Mouse (Mus musculus): ENCODE measurements at regions not wholly inside any gene's neighbourhood (a gene's known extent, or its start where the extent isn't known, plus 50 kb on each side); places are given as distances from the start of the nearest gene placed in this dataset.

- Histone ChIP-seq H3K79me2 (ENCODE audit: control insufficient read depth, insufficient read depth, low read length) (no peaks in the 10 kb centered on the region), H3K9ac (ENCODE audit: low read depth, low read length) (no peak overlapping the region), H3K36me3 (ENCODE audit: control insufficient read depth, insufficient read depth, low read length) (no peaks in the 10 kb centered on the region), H3K27ac (replicated peaks; ENCODE audit: insufficient read depth, low read depth, low read length) (no peak overlapping the region), H3K4me1 (ENCODE audit: control insufficient read depth, insufficient read depth, low read length) (no peaks in the 10 kb centered on the region), H3K4me3 (ENCODE audit: insufficient read depth, low read depth, low read length) (no peak overlapping the region), H3K27me3 (ENCODE audit: control insufficient read depth, insufficient read depth, low read length) (peaks cover 4% of the 10 kb centered on the region; the same call in 1 of the 2 replicates)
- no peak for TF ChIP-seq POLR2A (IDR thresholded peaks at IDR 0.05; ENCODE audit: extremely low read depth, insufficient read depth, low read length)
- DNase-seq (ENCODE audit: extremely low read depth, low read depth, low spot score) = no peak
- 92% methylated on average over 5 of the region's 5 CpGs for WGBS
These were observed 424.8 kb upstream of the Sall1 start for GRCm38 (mm10) chr8:89468782-89469220.

DNA sequence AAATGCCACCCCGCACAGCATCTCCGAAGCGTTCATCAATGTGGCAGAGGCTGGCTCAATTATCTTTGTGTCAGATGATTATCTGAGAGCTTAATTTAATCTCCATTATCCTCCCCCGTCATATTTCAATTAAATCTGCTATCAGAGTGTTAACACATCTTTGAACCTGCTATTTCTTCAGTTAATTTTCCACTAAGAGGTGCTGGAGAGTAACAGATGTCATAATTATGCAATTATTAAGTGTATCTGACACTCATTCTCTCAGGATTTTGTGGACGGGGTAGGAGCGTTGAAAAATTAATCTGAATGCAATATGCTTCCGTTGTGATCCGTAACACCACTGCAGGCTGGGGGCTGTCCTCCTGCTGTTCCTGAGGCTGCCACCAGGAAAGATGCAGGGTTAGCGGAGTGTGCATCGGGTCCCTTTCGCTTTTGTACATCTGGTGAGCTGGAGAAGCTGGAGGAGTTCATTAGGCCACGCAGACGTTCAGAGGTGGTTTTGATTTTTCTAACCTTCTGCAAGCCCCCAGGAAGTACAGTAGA, 421.3 kb upstream of the Sall1 start:
- H3K36me3 ChIP-seq (ENCODE audit: control insufficient read depth, insufficient read depth, low read length) = no peaks in the 10 kb centered on the region
- no peak overlapping the region for H3K4me3 ChIP-seq (ENCODE audit: insufficient read depth, low read depth, low read length)
- DNase-seq (ENCODE audit: extremely low read depth, low read depth, low spot score) = no peak
- H3K27ac ChIP-seq (replicated peaks; ENCODE audit: insufficient read depth, low read depth, low read length) = no peak overlapping the region
- H3K27me3 ChIP-seq (ENCODE audit: control insufficient read depth, insufficient read depth, low read length) = peaks cover 6% of the 10 kb centered on the region; the same call in 1 of the 2 replicates
- 90% methylated on average over 13 of the region's 13 CpGs for WGBS
- no peaks in the 10 kb centered on the region for H3K4me1 ChIP-seq (ENCODE audit: control insufficient read depth, insufficient read depth, low read length)
- no peak overlapping the region for H3K9ac ChIP-seq (ENCODE audit: low read depth, low read length)
- H3K79me2 ChIP-seq (ENCODE audit: control insufficient read depth, insufficient read depth, low read length) = no peaks in the 10 kb centered on the region
- TF ChIP-seq CTCF (IDR thresholded peaks at IDR 0.05; ENCODE audit: low read depth, low read length) (no peak), POLR2A (IDR thresholded peaks at IDR 0.05; ENCODE audit: extremely low read depth, insufficient read depth, low read length) (no peak)

- DNase-seq (ENCODE audit: extremely low read depth, low read depth, low spot score) = peak; percentile 57
- no peak overlapping the region for H3K4me3 ChIP-seq (ENCODE audit: insufficient read depth, low read depth, low read length)
- peaks cover 17% of the 10 kb centered on the region; the same call in 1 of the 2 replicates for H3K27me3 ChIP-seq (ENCODE audit: control insufficient read depth, insufficient read depth, low read length)
- H3K36me3 ChIP-seq (ENCODE audit: control insufficient read depth, insufficient read depth, low read length) = no peaks in the 10 kb centered on the region
- H3K79me2 ChIP-seq (ENCODE audit: control insufficient read depth, insufficient read depth, low read length) = no peaks in the 10 kb centered on the region
- H3K27ac ChIP-seq (replicated peaks; ENCODE audit: insufficient read depth, low read depth, low read length) = no peak overlapping the region
- TF ChIP-seq CTCF (IDR thresholded peaks at IDR 0.05; ENCODE audit: low read depth, low read length) (peak; percentile 60), POLR2A (IDR thresholded peaks at IDR 0.05; ENCODE audit: extremely low read depth, insufficient read depth, low read length) (no peak)
- no peak overlapping the region for H3K9ac ChIP-seq (ENCODE audit: low read depth, low read length)
- no peaks in the 10 kb centered on the region for H3K4me1 ChIP-seq (ENCODE audit: control insufficient read depth, insufficient read depth, low read length)
- WGBS = 23% methylated on average over 4 of the region's 4 CpGs
These were observed 412.6 kb upstream of the Sall1 start for GRCm38 (mm10) chr8:89456517-89456916.

DNA sequence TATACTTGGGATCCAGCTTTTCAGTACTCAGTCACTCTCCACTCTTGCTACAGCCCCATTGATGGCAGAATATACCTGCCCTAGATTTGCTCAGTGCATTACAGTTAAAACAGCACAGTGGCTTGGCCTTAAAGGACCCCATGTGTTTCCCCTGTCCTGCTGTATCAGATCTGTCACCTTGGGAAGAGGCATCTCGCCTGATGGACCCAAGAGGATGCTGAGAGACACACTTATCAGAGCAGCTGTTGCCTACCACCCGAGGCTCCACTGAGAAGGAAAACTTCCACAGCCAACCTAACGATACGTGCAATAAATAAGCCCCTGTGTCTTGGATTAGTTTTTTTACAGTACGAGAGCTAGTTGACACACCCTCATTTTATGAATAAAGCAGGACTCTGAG, 411.8 kb upstream of the Sall1 start:
- H3K4me3 ChIP-seq (ENCODE audit: insufficient read depth, low read depth, low read length) = no peak overlapping the region
- no peak for DNase-seq (ENCODE audit: extremely low read depth, low read depth, low spot score)
- no peaks in the 10 kb centered on the region for H3K4me1 ChIP-seq (ENCODE audit: control insufficient read depth, insufficient read depth, low read length)
- no peaks in the 10 kb centered on the region for H3K36me3 ChIP-seq (ENCODE audit: control insufficient read depth, insufficient read depth, low read length)
- peaks cover 17% of the 10 kb centered on the region; the same call in 1 of the 2 replicates for H3K27me3 ChIP-seq (ENCODE audit: control insufficient read depth, insufficient read depth, low read length)
- H3K27ac ChIP-seq (replicated peaks; ENCODE audit: insufficient read depth, low read depth, low read length) = no peak overlapping the region
- H3K79me2 ChIP-seq (ENCODE audit: control insufficient read depth, insufficient read depth, low read length) = no peaks in the 10 kb centered on the region
- WGBS = 86% methylated on average over 5 of the region's 5 CpGs
- no peak overlapping the region for H3K9ac ChIP-seq (ENCODE audit: low read depth, low read length)
- no peak for TF ChIP-seq CTCF (IDR thresholded peaks at IDR 0.05; ENCODE audit: low read depth, low read length)
- no peak for TF ChIP-seq POLR2A (IDR thresholded peaks at IDR 0.05; ENCODE audit: extremely low read depth, insufficient read depth, low read length)

GRCm38 (mm10) chr8:89454197-89454596, 410.2 kb upstream of the Sall1 start:
- H3K4me1 ChIP-seq (ENCODE audit: control insufficient read depth, insufficient read depth, low read length) = no peaks in the 10 kb centered on the region
- no peak for TF ChIP-seq POLR2A (IDR thresholded peaks at IDR 0.05; ENCODE audit: extremely low read depth, insufficient read depth, low read length)
- TF ChIP-seq CTCF (IDR thresholded peaks at IDR 0.05; ENCODE audit: low read depth, low read length) = no peak
- no peak for DNase-seq (ENCODE audit: extremely low read depth, low read depth, low spot score)
- no peaks in the 10 kb centered on the region for H3K79me2 ChIP-seq (ENCODE audit: control insufficient read depth, insufficient read depth, low read length)
- H3K27me3 ChIP-seq (ENCODE audit: control insufficient read depth, insufficient read depth, low read length) = peaks cover 14% of the 10 kb centered on the region; the same call in 1 of the 2 replicates
- H3K36me3 ChIP-seq (ENCODE audit: control insufficient read depth, insufficient read depth, low read length) = no peaks in the 10 kb centered on the region
- H3K4me3 ChIP-seq (ENCODE audit: insufficient read depth, low read depth, low read length) = no peak overlapping the region
- no peak overlapping the region for H3K27ac ChIP-seq (replicated peaks; ENCODE audit: insufficient read depth, low read depth, low read length)
- no peak overlapping the region for H3K9ac ChIP-seq (ENCODE audit: low read depth, low read length)
- 92% methylated on average over 7 of the region's 7 CpGs for WGBS

GRCm38 (mm10) chr8:89453724-89454123, 409.8 kb upstream of the Sall1 start:
- TF ChIP-seq POLR2A (IDR thresholded peaks at IDR 0.05; ENCODE audit: extremely low read depth, insufficient read depth, low read length) (no peak), CTCF (IDR thresholded peaks at IDR 0.05; ENCODE audit: low read depth, low read length) (no peak)
- peak; percentile 33 for DNase-seq (ENCODE audit: extremely low read depth, low read depth, low spot score)
- Histone ChIP-seq H3K36me3 (ENCODE audit: control insufficient read depth, insufficient read depth, low read length) (no peaks in the 10 kb centered on the region), H3K9ac (ENCODE audit: low read depth, low read length) (no peak overlapping the region), H3K79me2 (ENCODE audit: control insufficient read depth, insufficient read depth, low read length) (no peaks in the 10 kb centered on the region), H3K27me3 (ENCODE audit: control insufficient read depth, insufficient read depth, low read length) (peaks cover 14% of the 10 kb centered on the region; the same call in 1 of the 2 replicates), H3K4me1 (ENCODE audit: control insufficient read depth, insufficient read depth, low read length) (no peaks in the 10 kb centered on the region), H3K27ac (replicated peaks; ENCODE audit: insufficient read depth, low read depth, low read length) (no peak overlapping the region), H3K4me3 (ENCODE audit: insufficient read depth, low read depth, low read length) (no peak overlapping the region)
- 85% methylated on average over 2 of the region's 2 CpGs for WGBS
